Mouse (Mus musculus) retina, adult 2 months (tissue): ENCODE measurements at regions not wholly inside any gene's neighbourhood (a gene's known extent, or its start where the extent isn't known, plus 50 kb on each side); places are given as distances from the start of the nearest gene placed in this dataset.
"Not testable (repeated sequence)": the region's sequence is repeated elsewhere in the genome, so short reads cannot be mapped to it uniquely, and the experiment has no call there.

Experiments
- DNase-seq: peaks from one replicate; pipeline ENCODE4 v3.0.0-alpha.2; 2012; ENCODE audit warnings: low read depth, low spot score

DNA sequence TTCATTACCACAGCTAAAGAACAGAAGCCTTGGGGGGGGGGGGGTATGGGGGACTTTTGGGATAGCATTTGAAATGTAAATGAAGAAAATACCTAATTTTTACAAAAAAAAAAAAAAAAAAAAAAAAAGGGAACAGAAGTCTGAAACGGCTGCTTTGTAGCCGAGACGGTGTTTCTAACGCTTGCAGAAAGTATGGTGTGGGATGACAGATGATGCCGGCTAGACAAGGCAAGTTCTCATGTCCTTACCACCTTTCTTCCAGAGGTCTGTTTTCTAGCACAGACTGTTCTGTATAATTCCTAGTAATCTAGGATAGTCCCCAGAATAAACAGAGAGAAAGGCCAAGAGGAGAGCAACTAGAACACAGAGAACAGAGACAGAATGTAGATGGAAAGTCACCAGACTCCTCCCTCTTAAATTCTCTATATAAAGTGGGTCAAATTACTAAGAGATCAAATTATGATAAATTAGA is 67.2 kb upstream of the Chd2 start:
- DNase-seq: no peak

- no peak for DNase-seq
Measured at GRCm38 (mm10) chr7:73608070-73608803, 66.6 kb upstream of the Chd2 start.

- no peak for DNase-seq
Measured at GRCm38 (mm10) chr7:73607450-73608005, 65.9 kb upstream of the Chd2 start.

DNA sequence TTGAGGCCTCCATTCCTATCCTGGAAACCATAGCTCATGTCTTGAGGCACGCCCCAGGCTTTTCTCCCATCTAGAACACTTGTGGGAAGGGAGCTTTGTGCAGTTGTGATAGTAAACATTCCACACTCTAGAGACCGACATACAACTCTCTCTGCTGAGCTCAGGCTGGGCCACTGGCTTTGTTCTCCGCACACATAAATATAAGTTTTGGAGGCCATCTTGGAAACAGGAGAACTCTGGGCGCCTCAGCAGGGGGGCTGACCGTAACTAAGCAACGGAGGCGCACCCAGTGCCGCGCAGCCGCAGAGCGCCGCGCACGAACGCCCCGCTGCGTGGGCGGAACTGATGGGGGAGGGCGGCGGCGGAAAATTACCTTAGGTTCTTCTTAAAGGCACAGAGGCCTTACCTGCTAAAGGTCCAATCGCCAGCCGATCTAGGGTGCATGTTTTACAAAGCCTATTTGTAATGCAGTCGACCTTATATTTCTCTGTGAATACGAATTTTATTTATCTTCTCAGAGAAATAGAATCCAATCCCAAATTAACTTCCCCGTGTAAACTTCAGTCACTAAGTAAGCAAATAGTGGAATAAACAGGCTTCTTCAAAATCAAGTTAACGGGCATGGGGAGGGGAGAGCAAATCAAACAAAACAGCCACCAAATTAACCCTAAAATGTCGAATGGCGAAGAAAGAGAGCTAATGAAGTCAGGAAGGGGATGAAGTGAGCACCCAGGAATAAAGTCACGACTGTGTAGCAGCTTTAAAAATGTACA is 65.2 kb upstream of the Chd2 start:
- peak; percentile 87 for DNase-seq

GRCm38 (mm10) chr7:73604597-73604996 is 63.0 kb upstream of the Chd2 start:
- no peak for DNase-seq

DNA sequence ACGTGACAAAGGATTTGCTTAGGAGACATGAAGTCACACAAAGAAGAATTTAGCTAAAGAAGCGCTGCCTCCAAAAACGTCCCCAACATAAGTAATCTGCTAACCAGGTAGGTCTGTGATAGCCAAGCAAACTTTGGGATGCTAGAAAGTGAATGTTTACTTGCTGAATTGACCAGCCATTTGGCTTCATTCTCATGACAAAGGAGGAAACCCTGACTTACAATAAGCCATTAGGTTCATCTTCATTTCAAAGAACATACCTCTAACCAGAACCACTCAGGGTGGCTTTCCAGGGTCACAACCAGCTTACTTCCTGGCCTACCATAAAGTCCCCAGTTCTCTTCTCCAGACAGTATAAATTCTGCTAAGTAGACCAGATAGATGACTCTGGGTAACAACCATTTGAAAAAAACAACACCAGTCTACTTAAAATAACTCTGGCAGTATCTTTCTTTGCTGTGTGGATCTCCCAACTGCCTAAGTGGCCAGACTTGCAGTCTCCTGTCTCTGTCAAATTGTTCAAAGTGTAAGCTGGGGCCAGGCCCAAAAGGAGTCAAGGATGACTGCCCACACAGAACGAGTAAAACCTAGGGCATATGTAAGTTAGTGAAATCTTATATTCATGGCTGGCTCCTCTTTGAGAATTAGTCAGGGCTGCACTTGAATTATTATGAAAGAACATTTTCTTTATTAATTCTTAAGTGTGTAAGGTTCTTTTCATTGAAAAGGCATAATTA is 61.4 kb upstream of the Chd2 start:
- DNase-seq: no peak

DNA sequence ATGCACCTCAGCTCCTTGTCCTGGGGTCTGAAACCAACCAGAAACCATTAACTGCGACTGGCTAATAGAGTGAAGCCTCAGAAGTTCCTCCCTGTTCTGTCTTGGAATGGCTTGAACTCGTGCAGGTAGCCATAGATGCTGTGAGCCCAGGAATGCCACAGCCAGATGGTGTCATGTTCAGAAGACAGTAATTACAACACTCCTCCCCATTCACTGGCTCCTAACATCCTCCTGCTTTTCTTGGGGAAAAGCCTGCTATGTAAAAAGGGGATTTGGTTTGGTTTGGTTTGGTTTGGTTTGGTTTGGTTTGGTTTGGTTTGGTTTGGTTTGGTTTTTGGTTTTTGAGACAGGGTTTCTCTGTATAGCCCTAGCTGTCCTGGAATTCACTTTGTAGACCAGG is 59.7 kb upstream of the Chd2 start:
- DNase-seq: no peak

DNA sequence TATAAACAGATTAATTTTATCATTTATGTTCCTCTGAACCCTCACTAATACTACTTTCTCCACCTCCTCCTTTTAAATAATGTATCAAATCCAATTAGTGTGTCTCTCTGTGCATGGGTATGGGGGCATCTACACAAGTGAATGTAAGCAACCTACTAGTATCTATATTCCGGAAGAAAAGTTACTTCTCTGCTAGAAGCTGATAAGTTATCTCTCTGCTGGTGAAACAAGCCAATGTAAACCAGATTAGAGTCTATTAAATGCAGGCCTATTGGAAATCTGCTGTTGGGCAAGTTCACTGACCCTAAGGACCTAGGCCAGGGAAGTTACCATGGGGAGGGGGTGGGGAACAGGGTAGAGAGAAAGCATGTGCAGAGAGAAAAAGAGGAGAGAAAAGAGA is 59.1 kb upstream of the Chd2 start:
- DNase-seq: no peak

DNA sequence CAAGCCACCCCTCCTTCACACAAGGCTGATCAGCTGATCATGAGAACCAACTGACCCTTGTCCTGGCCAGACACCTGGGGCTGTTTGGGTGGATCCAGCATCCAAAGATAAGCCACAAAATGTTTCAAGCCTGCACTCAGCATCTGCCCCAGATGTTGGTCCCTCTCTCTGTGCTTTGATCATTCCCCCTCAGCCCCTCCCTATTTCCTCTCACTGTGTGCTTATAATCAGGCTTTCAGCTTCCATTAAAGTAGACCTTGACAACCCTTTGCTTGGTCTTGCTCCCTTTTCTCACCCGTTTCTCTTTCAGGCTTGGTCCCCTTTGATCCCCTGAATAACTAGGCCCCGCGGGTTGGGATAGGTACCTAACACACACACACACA is 58.4 kb upstream of the Chd2 start:
- DNase-seq: not testable (repeated sequence)

GRCm38 (mm10) chr7:73599354-73600002 is 57.8 kb upstream of the Chd2 start:
- DNase-seq: no peak

DNA sequence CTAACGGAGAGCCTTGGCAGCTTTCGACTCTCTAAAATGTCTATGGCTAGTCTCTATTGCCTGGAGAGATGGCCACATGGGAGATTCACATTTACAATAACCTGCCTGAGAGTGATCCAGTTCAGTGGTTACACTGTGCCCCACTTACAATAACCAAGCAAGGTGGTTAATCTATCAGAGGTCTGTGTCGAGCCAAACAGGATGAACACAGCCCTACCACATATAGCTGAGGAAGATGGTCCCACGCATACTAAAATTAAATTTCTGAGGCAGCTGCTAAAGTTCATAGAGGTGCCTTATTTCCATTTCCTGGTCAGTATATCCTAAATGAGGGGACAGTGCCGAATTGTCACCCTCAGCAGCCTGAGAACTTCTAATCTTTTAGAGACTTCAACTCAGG is 56.3 kb upstream of the Chd2 start:
- no peak for DNase-seq

GRCm38 (mm10) chr7:73596866-73597840 is 55.5 kb upstream of the Chd2 start:
- DNase-seq: no peak

DNA sequence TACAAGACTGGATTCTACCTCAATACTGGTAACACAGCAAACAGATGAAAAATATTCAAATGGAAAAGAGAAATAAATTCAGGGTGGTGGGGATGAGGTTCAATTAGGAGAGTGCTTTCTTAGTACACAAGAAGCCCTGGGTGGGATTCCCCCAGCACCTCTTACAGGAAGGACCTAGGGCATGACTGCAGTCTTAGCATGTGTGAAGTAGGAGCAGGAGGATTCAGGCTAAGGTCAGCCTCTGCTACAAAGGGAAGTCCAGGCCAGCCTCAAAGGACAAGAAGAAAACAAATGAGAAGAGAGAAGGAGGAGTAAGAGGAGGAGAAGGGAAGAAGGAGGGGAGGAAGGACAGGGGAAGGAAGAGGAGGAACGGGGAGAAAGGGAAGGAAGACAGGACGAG is 54.8 kb upstream of the Chd2 start:
- no peak for DNase-seq

- DNase-seq: no peak
Measured at GRCm38 (mm10) chr7:73595860-73596259, 54.2 kb upstream of the Chd2 start.

GRCm38 (mm10) chr7:73595140-73595825 is 53.7 kb upstream of the Chd2 start:
- DNase-seq: no peak

DNA sequence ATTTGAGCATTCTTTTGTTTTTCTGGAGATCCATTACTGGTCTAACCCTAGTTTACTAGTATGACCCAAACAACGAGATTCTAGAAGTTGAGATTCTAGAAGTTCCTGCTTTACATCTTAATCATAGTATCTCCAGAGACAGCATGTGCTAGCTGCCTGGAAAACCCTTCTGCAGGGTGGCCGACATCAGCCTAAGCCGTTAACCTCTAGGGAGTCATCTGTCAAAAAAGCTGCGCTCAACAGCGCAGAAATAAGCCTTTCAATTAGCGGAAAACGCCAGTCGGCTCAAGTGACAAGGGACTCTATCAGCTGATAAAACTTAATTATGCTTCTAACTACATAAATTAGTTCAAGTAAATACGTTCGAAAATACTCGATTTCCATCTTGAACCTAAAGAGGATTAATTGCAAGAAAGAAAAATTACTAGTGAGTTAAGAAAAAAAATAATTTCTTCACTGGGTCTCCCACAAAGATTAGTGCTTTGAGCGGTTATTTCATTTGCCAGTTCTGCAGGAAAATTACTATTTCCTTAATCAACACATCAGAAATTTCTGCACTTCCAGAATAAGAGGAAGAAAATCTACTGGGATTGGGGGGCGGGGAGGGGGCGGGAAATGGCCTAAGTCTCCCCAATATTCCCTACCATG is 53.0 kb upstream of the Chd2 start:
- DNase-seq: no peak

GRCm38 (mm10) chr7:73593645-73594385 is 52.2 kb upstream of the Chd2 start:
- no peak for DNase-seq

GRCm38 (mm10) chr7:73592857-73593256 is 51.2 kb upstream of the Chd2 start:
- DNase-seq: no peak
